Mouse (Mus musculus): ENCODE results near the gene Cavin3. TPM values are rescaled to one million over a fixed set of nuclear protein-coding genes. Genes with fewer than 3 reads are reported as not detected.

The Cavin3 gene
- 115 and 131 TPM in 2 replicates for polyA plus RNA-seq (2015; fragmentation: Nextera tagmentation; extraction: Ambion mirVana)

- peak within 1 kb of the TSS; percentile 74 for H3K9ac ChIP-seq
- peaks cover 19% of the 10 kb centered on the region for H3K4me1 ChIP-seq
- WGBS, result 2% methylated on average over 63 of the region's 63 CpGs
- H3K27ac ChIP-seq, result peak within 1 kb of the TSS; percentile 93
- no peaks in the 10 kb centered on the region for H3K36me3 ChIP-seq
- H3K4me3 ChIP-seq (replicated peaks), result peak within 1 kb of the TSS; percentile 59
- H3K27me3 ChIP-seq (replicated peaks), result no peaks in the 10 kb centered on the region
- H3K4me2 ChIP-seq, result peak within 1 kb of the TSS; percentile 93
- peak; percentile 82 for ATAC-seq (ENCODE audit: insufficient read depth, low FRiP score, low read depth)
- H3K9me3 ChIP-seq, result no peaks in the 10 kb centered on the region
Measured at GRCm38 (mm10) chr7:105481505-105482411, at the start of gene Cavin3. Gene Cavin3, minus strand, starts transcription at chr7:105482300.

- no peak for ATAC-seq (ENCODE audit: insufficient read depth, low FRiP score, low read depth)
- Histone ChIP-seq H3K4me1 (no peaks in the 10 kb centered on the region), H3K4me2 (no peak overlapping the region), H3K27ac (no peak overlapping the region), H3K9me3 (no peaks in the 10 kb centered on the region), H3K36me3 (no peaks in the 10 kb centered on the region), H3K27me3 (replicated peaks) (no peaks in the 10 kb centered on the region), H3K4me3 (replicated peaks) (no peak overlapping the region), H3K9ac (no peak overlapping the region)
- 81% methylated on average over 4 of the region's 4 CpGs for WGBS
Measured at GRCm38 (mm10) chr7:105528094-105528493, 46.0 kb upstream of the Cavin3 start.

- no peak for ATAC-seq (ENCODE audit: insufficient read depth, low FRiP score, low read depth)
- Histone ChIP-seq H3K9me3 (no peaks in the 10 kb centered on the region), H3K4me2 (no peak overlapping the region), H3K4me3 (replicated peaks) (no peak overlapping the region), H3K27me3 (replicated peaks) (no peaks in the 10 kb centered on the region), H3K36me3 (no peaks in the 10 kb centered on the region), H3K9ac (no peak overlapping the region), H3K4me1 (no peaks in the 10 kb centered on the region), H3K27ac (no peak overlapping the region)
- WGBS, result 45% methylated on average over 1 of the region's 1 CpGs
Measured at GRCm38 (mm10) chr7:105527306-105527937, 45.3 kb upstream of the Cavin3 start.

DNA sequence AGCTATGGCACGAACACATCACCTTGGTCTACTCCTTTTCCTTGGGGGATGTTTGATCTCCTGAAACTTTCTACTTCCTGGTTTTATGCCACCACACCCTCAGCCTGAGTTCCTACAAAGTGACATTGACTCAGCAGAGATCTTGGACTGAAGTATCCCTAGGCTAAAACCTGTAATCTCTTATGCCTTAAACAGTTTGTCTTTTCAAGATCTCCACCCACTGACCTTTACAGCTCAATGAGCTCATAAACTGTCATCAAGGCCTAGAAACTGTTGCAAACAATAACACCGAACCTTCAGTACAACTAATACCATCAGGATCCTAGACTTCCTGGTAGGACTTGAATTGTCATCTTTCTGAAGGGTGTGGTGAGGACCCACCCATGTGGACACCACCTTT lies 42.1 kb upstream of the Cavin3 start:
- Histone ChIP-seq H3K4me2 (no peak overlapping the region), H3K27ac (no peak overlapping the region), H3K9me3 (no peaks in the 10 kb centered on the region), H3K36me3 (no peaks in the 10 kb centered on the region), H3K27me3 (replicated peaks) (no peaks in the 10 kb centered on the region), H3K4me3 (replicated peaks) (no peak overlapping the region), H3K4me1 (no peaks in the 10 kb centered on the region), H3K9ac (no peak overlapping the region)
- WGBS, result 80% methylated on average over 2 of the region's 2 CpGs
- no peak for ATAC-seq (ENCODE audit: insufficient read depth, low FRiP score, low read depth)

DNA sequence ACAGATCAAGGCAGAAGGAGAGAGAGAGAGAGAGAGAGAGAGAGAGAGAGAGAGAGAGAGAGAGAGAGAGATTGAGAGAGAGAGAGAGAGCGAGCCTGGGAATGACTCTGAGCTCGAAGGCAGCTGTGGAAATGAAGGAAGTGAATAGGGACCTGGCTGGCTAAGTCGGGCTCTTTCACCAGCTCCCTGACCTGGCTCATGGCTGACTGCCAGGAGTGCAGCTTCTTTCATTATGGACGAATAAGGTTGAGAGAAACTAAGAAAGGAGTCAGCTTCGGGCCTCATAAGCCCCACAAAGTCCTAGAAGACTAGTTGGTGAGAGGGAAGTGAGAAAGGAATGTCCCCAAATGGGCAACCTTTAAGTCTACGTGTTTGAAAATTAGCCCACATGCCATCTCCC lies 38.1 kb upstream of the Cavin3 start:
- H3K4me1 ChIP-seq, result no peaks in the 10 kb centered on the region
- H3K4me3 ChIP-seq (replicated peaks), result no peak overlapping the region
- WGBS, result 34% methylated on average over 6 of the region's 6 CpGs
- no peaks in the 10 kb centered on the region for H3K9me3 ChIP-seq
- H3K9ac ChIP-seq, result no peak overlapping the region
- H3K36me3 ChIP-seq, result no peaks in the 10 kb centered on the region
- no peak overlapping the region for H3K4me2 ChIP-seq
- H3K27ac ChIP-seq, result no peak overlapping the region
- no peaks in the 10 kb centered on the region for H3K27me3 ChIP-seq (replicated peaks)
- no peak for ATAC-seq (ENCODE audit: insufficient read depth, low FRiP score, low read depth)

- H3K36me3 ChIP-seq, result no peaks in the 10 kb centered on the region
- H3K9me3 ChIP-seq, result no peaks in the 10 kb centered on the region
- ATAC-seq (ENCODE audit: insufficient read depth, low FRiP score, low read depth), result no peak
- no peaks in the 10 kb centered on the region for H3K4me1 ChIP-seq
- H3K4me3 ChIP-seq (replicated peaks), result no peak overlapping the region
- H3K9ac ChIP-seq, result no peak overlapping the region
- WGBS, result 70% methylated on average over 2 of the region's 2 CpGs
- no peak overlapping the region for H3K27ac ChIP-seq
- no peak overlapping the region for H3K4me2 ChIP-seq
- no peaks in the 10 kb centered on the region for H3K27me3 ChIP-seq (replicated peaks)
Measured at GRCm38 (mm10) chr7:105519771-105520170, 37.7 kb upstream of the Cavin3 start.

- ATAC-seq (ENCODE audit: insufficient read depth, low FRiP score, low read depth), result no peak
Measured at GRCm38 (mm10) chr7:105519336-105519735, 37.2 kb upstream of the Cavin3 start.

GRCm38 (mm10) chr7:105516669-105517360 lies 34.7 kb upstream of the Cavin3 start:
- no peak for ATAC-seq (ENCODE audit: insufficient read depth, low FRiP score, low read depth)
- H3K27ac ChIP-seq, result no peak overlapping the region
- H3K36me3 ChIP-seq, result no peaks in the 10 kb centered on the region
- H3K9me3 ChIP-seq, result no peaks in the 10 kb centered on the region
- no peaks in the 10 kb centered on the region for H3K4me1 ChIP-seq
- no peak overlapping the region for H3K4me3 ChIP-seq (replicated peaks)
- 42% methylated on average over 9 of the region's 9 CpGs for WGBS
- H3K27me3 ChIP-seq (replicated peaks), result no peaks in the 10 kb centered on the region
- no peak overlapping the region for H3K4me2 ChIP-seq
- H3K9ac ChIP-seq, result no peak overlapping the region

More at GRCm38 (mm10) chr7:105519336-105519735, 37.2 kb upstream of the Cavin3 start:
- Histone ChIP-seq H3K27ac (no peak overlapping the region), H3K27me3 (replicated peaks) (no peaks in the 10 kb centered on the region), H3K9me3 (no peaks in the 10 kb centered on the region), H3K4me1 (no peaks in the 10 kb centered on the region), H3K4me2 (no peak overlapping the region), H3K9ac (no peak overlapping the region), H3K36me3 (no peaks in the 10 kb centered on the region), H3K4me3 (replicated peaks) (no peak overlapping the region)
- 63% methylated on average over 11 of the region's 11 CpGs for WGBS

- no peak overlapping the region for H3K9ac ChIP-seq
- H3K36me3 ChIP-seq, result no peaks in the 10 kb centered on the region
- WGBS, result 10% methylated on average over 5 of the region's 5 CpGs
- H3K4me3 ChIP-seq (replicated peaks), result no peak overlapping the region
- no peak overlapping the region for H3K4me2 ChIP-seq
- no peaks in the 10 kb centered on the region for H3K9me3 ChIP-seq
- ATAC-seq (ENCODE audit: insufficient read depth, low FRiP score, low read depth), result no peak
- no peaks in the 10 kb centered on the region for H3K4me1 ChIP-seq
- no peaks in the 10 kb centered on the region for H3K27me3 ChIP-seq (replicated peaks)
- no peak overlapping the region for H3K27ac ChIP-seq
Measured at GRCm38 (mm10) chr7:105515178-105515577, 33.1 kb upstream of the Cavin3 start.

DNA sequence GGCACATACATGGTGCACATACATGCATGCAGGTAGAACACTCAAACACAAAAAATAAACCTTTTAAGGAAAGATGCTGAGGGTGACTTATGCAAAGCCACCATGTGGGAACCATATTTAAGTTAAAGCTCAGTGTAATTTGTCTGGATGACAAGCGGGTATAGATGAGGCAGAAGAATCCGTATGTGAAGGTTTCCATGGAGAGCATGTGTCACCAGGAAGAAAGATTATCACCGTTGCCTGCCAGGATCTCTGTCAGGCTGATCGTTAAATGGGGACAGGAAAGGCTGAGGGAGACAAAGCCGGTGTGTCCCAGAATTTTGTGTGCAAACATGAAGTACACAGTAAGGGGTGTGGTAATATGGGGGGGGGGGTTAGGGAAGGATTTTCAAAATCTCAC lies 32.5 kb upstream of the Cavin3 start:
- WGBS, result 31% methylated on average over 5 of the region's 5 CpGs
- H3K9ac ChIP-seq, result no peak overlapping the region

GRCm38 (mm10) chr7:105513845-105514291 lies 31.8 kb upstream of the Cavin3 start:
- Histone ChIP-seq H3K4me2 (no peak overlapping the region), H3K4me3 (replicated peaks) (no peak overlapping the region), H3K27ac (no peak overlapping the region), H3K4me1 (no peaks in the 10 kb centered on the region), H3K9ac (no peak overlapping the region), H3K9me3 (no peaks in the 10 kb centered on the region), H3K27me3 (replicated peaks) (no peaks in the 10 kb centered on the region), H3K36me3 (no peaks in the 10 kb centered on the region)
- WGBS, result 48% methylated on average over 5 of the region's 5 CpGs
- no peak for ATAC-seq (ENCODE audit: insufficient read depth, low FRiP score, low read depth)

More for the DNA sequence above, 32.5 kb upstream of the Cavin3 start:
- H3K36me3 ChIP-seq, result no peaks in the 10 kb centered on the region
- H3K27ac ChIP-seq, result no peak overlapping the region
- H3K4me2 ChIP-seq, result no peak overlapping the region
- ATAC-seq (ENCODE audit: insufficient read depth, low FRiP score, low read depth), result no peak
- H3K27me3 ChIP-seq (replicated peaks), result no peaks in the 10 kb centered on the region
- H3K9me3 ChIP-seq, result no peaks in the 10 kb centered on the region
- H3K4me1 ChIP-seq, result no peaks in the 10 kb centered on the region
- no peak overlapping the region for H3K4me3 ChIP-seq (replicated peaks)

GRCm38 (mm10) chr7:105510143-105510542 lies 28.0 kb upstream of the Cavin3 start:
- Histone ChIP-seq H3K27me3 (replicated peaks) (no peaks in the 10 kb centered on the region), H3K4me3 (replicated peaks) (no peak overlapping the region), H3K36me3 (no peaks in the 10 kb centered on the region), H3K9me3 (no peaks in the 10 kb centered on the region), H3K4me1 (no peaks in the 10 kb centered on the region), H3K9ac (no peak overlapping the region), H3K27ac (no peak overlapping the region), H3K4me2 (no peak overlapping the region)
- ATAC-seq (ENCODE audit: insufficient read depth, low FRiP score, low read depth), result no peak
- 81% methylated on average over 5 of the region's 5 CpGs for WGBS

Data from stomach, embryonic 15.5 days (tissue).